Comparison of ENCODE assay signal across 8 mouse cellular contexts in genomic region chr10:128626311-128627310, GRCm38 (mm10). TPM values are rescaled to one million over a fixed set of nuclear protein-coding genes. Genes with fewer than 3 reads are reported as not detected.
DNase-seq lines count a peak whose midpoint lies in the region; ATAC-seq and TF ChIP-seq lines count a peak whose summit lies in the region.

Gene Rps26, minus strand, starts transcription at chr10:128626747.

- peak; percentile 97 for ATAC-seq in kidney, embryonic 14.5 days (ENCODE audit: low FRiP score, low TSS enrichment)
- ATAC-seq in limb, embryonic 15.5 days (ENCODE audit: insufficient number of reproducible peaks, low FRiP score, low TSS enrichment, low read depth), result peak; percentile 97

- peaks cover 10% of the 10 kb centered on the region for H3K4me1 ChIP-seq in bone marrow macrophage, adult 2 months (ENCODE audit: control insufficient read depth, insufficient read depth, low read length)
- H3K4me1 ChIP-seq in embryonic fibroblast, embryonic 13.5 days (ENCODE audit: control insufficient read depth, insufficient read depth, low read length), result no peaks in the 10 kb centered on the region
- H3K4me1 ChIP-seq in kidney, embryonic 14.5 days (ENCODE audit: control insufficient read depth, insufficient read depth, low read length), result no peaks in the 10 kb centered on the region; the same call in 1 of the 2 replicates
- peaks cover 5% of the 10 kb centered on the region for H3K4me1 ChIP-seq in limb, embryonic 15.5 days

- peak within 1 kb of the TSS; percentile 88 for H3K4me2 ChIP-seq in kidney, embryonic 14.5 days (replicated peaks; ENCODE audit: low read depth, low read length)
- H3K4me2 ChIP-seq in limb, embryonic 15.5 days, result peak within 1 kb of the TSS; percentile 72

- TF ChIP-seq POLR2A in bone marrow macrophage, adult 2 months (IDR thresholded peaks at IDR 0.05; ENCODE audit: borderline replicate concordance, low read depth, low read length), result peak; percentile 82; the same call in 1 of the 2 replicates
- peak; percentile 99 for TF ChIP-seq POLR2A in embryonic fibroblast, embryonic 13.5 days (IDR thresholded peaks at IDR 0.05; ENCODE audit: low read depth, low read length)

- H3K36me3 ChIP-seq in kidney, embryonic 14.5 days (ENCODE audit: control insufficient read depth, insufficient read depth, low read length), result peaks cover 24% of the 10 kb centered on the region
- peaks cover 25% of the 10 kb centered on the region for H3K36me3 ChIP-seq in limb, embryonic 15.5 days

- no peak for TF ChIP-seq CTCF in bone marrow macrophage, adult 2 months (IDR thresholded peaks at IDR 0.05; ENCODE audit: low read depth, low read length)
- no peak for TF ChIP-seq CTCF in embryonic fibroblast, embryonic 13.5 days (IDR thresholded peaks at IDR 0.05; ENCODE audit: borderline replicate concordance, insufficient read depth, low read length)

- WGBS in kidney, embryonic 14.5 days, result 1% methylated on average over 40 of the region's 40 CpGs
- WGBS in limb, embryonic 15.5 days, result under 1% methylated on average over 40 of the region's 40 CpGs

- no peaks in the 10 kb centered on the region for H3K9me3 ChIP-seq in kidney, embryonic 14.5 days (ENCODE audit: control insufficient read depth, low read length)
- H3K9me3 ChIP-seq in limb, embryonic 15.5 days, result no peaks in the 10 kb centered on the region

- H3K4me3 ChIP-seq in bone marrow macrophage, adult 2 months (ENCODE audit: insufficient read depth, low read length), result peak within 1 kb of the TSS; percentile 78
- peak within 1 kb of the TSS; percentile 88 for H3K4me3 ChIP-seq in embryonic fibroblast, embryonic 13.5 days (ENCODE audit: insufficient read depth, low read length)
- H3K4me3 ChIP-seq in kidney, embryonic 14.5 days (ENCODE audit: low read length), result peak within 1 kb of the TSS; percentile 65
- H3K4me3 ChIP-seq in limb, embryonic 15.5 days, result peak within 1 kb of the TSS; percentile 84

- peak within 1 kb of the TSS; percentile 81 for H3K9ac ChIP-seq in kidney, embryonic 14.5 days (ENCODE audit: low read depth, low read length)
- peak within 1 kb of the TSS; percentile 100 for H3K9ac ChIP-seq in limb, embryonic 15.5 days

- peak within 1 kb of the TSS; percentile 76 for H3K27ac ChIP-seq in bone marrow macrophage, adult 2 months (ENCODE audit: insufficient read depth, low read depth, low read length)
- H3K27ac ChIP-seq in embryonic fibroblast, embryonic 13.5 days (ENCODE audit: insufficient read depth, low read length), result peak within 1 kb of the TSS; percentile 62
- H3K27ac ChIP-seq in kidney, embryonic 14.5 days (ENCODE audit: low read depth, low read length), result peak within 1 kb of the TSS; percentile 69
- H3K27ac ChIP-seq in limb, embryonic 15.5 days, result peak within 1 kb of the TSS; percentile 83

- H3K27me3 ChIP-seq in kidney, embryonic 14.5 days (ENCODE audit: control insufficient read depth, insufficient read depth, low read length), result no peaks in the 10 kb centered on the region
- H3K27me3 ChIP-seq in limb, embryonic 15.5 days, result no peaks in the 10 kb centered on the region

- DNase-seq in A20 (ENCODE audit: low read depth, low spot score), result peak; percentile 97
- peak; percentile 95 to 96 for DNase-seq in heart, adult 9 months (ENCODE audit: low spot score in 2 of 2)
- DNase-seq in monocyte, adult 2 months (ENCODE audit: low read depth in 1 of 2, low spot score in 2 of 2), result peak; percentile 71 to 72
- peak; percentile 94 to 97 for DNase-seq in spleen, postnatal 36 days (ENCODE audit: low spot score in 2 of 2)

RNA-seq across cellular contexts. Expression of gene Rps26, which starts in this region (rescaled TPM):
- 886 and 996 TPM in 2 replicates for polyA plus RNA-seq in bone marrow macrophage, adult 2 months (2012; ENCODE audit: insufficient read depth, insufficient read length, missing spikeins)
- 1,073 and 1,205 TPM in 2 replicates for polyA plus RNA-seq in embryonic fibroblast, embryonic 13.5 days (2011; ENCODE audit: insufficient read length, low read depth, missing spikeins)
- polyA plus RNA-seq in kidney, embryonic 14.5 days (2014; fragmentation: Nextera tagmentation; extraction: Ambion mirVana), result 1,019 and 1,352 TPM in 2 replicates
- polyA plus RNA-seq in limb, embryonic 15.5 days (2015; fragmentation: Nextera tagmentation; extraction: Ambion mirVana), result 584 and 840 TPM in 2 replicates

Comparison
In these comparisons a context has a peak if more than half of its experiments do, and no peak if none do; other contexts are left out.
1. Peak in every context shown above with its lines: DNase-seq, ATAC-seq, H3K4me3 ChIP-seq and H3K27ac ChIP-seq.